Mouse (Mus musculus): ENCODE measurements around the gene Atp6v0b.

DNA sequence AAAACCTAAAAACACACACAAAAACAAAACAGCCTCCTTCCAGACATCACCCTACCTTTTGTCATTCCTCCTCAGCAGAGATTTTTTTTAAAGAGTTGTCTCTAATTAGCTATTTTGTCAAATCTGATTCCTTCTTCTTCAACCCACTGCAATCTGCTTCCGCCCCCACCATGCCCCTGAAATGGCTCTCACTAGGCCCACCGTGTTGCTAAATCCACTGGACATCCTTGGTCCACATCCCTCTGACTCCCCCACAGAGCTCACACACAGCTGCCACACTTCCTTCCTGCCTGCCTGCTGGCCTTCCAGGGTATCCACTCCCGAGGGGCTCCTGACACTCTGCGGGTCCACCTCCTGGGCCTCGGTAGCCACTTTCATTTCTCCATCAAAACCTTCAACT is 8.4 kb downstream of the Atp6v0b start:
- TF ChIP-seq POLR2A (IDR thresholded peaks at IDR 0.05; ENCODE audit: control insufficient read depth, extremely low read depth, insufficient read depth, low read length, poor library complexity) (no peak), CTCF (IDR thresholded peaks at IDR 0.05; ENCODE audit: borderline replicate concordance, control insufficient read depth, extremely low read depth, insufficient read depth, low read length, poor library complexity) (no peak)
